ENCODE assay signal across 14 mouse cellular contexts in genomic region chr2:49547813-49548212, GRCm38 (mm10).
"Had no signal": no experiment of that assay in that cellular context is flagged by ENCODE, and none has a peak within 500 bp of the region (broad histone marks: within the 10 kb centered on the region; RNA-seq: fewer than 3 reads in every experiment).

No protein-coding gene starts in this region.

- H3K4me1 ChIP-seq: hindbrain, embryonic 12.5 days; limb, embryonic 13.5 days; midbrain, embryonic 12.5 days; neural tube, embryonic 13.5 days; stomach, embryonic 15.5 days had no signal

- H3K27ac ChIP-seq: hindbrain, embryonic 12.5 days; limb, embryonic 13.5 days; midbrain, embryonic 12.5 days; neural tube, embryonic 13.5 days; stomach, embryonic 15.5 days had no signal

- H3K27me3 ChIP-seq: hindbrain, embryonic 12.5 days; limb, embryonic 13.5 days; midbrain, embryonic 12.5 days; neural tube, embryonic 13.5 days; stomach, embryonic 15.5 days had no signal

- H3K4me2 ChIP-seq: hindbrain, embryonic 12.5 days; limb, embryonic 13.5 days; liver, embryonic 11.5 days; midbrain, embryonic 12.5 days; neural tube, embryonic 13.5 days; stomach, embryonic 15.5 days had no signal

- ATAC-seq: hindbrain, embryonic 16.5 days; inflammation-experienced regulatory T-cells, adult 6 months; midbrain, embryonic 16.5 days had no signal

- H3K4me3 ChIP-seq: hindbrain, embryonic 12.5 days; limb, embryonic 13.5 days; midbrain, embryonic 12.5 days; neural tube, embryonic 13.5 days; stomach, embryonic 15.5 days had no signal

- H3K9me3 ChIP-seq: hindbrain, embryonic 12.5 days; limb, embryonic 13.5 days; midbrain, embryonic 12.5 days; neural tube, embryonic 13.5 days; stomach, embryonic 15.5 days had no signal

- DNase-seq: left cerebral cortex, postnatal 4 days; retina, postnatal 1 day; right cerebral cortex, postnatal 4 days; spleen, adult 18-20 months; thymus, postnatal 4 days had no signal

- H3K9ac ChIP-seq: hindbrain, embryonic 12.5 days; limb, embryonic 13.5 days; midbrain, embryonic 12.5 days; neural tube, embryonic 13.5 days; stomach, embryonic 15.5 days had no signal
